Mouse (Mus musculus) hindlimb bud, embryonic 11.5 days (tissue): Measurements from ENCODE around the gene Thap11.
A peak's percentile ranks its signal among the peaks of the same experiment; 100 is the strongest.

Experiments used
- DNase-seq: peaks from one replicate; pipeline ENCODE4 v3.0.0-alpha.2; 2012; ENCODE audit warnings: low read depth, low spot score; ENCODE audit errors: extremely low spot score

Thap11 gene

GRCm38 (mm10) chr8:105900180-105900940, 45.4 kb downstream of the Thap11 start, which contains the start of gene Pskh1:
Pskh1 (plus strand) TSS chr8:105900441.
- DNase-seq = peak; percentile 77

- DNase-seq = no peak
Observed at GRCm38 (mm10) chr8:105900941-105901616, 46.1 kb downstream of the Thap11 start.
